Mouse (Mus musculus) kidney, embryonic 16.5 days (tissue): ENCODE measurements around the gene Gm20388. TPM values are rescaled to one million over a fixed set of nuclear protein-coding genes. Genes with fewer than 3 reads are reported as not detected.

Source experiments
- ATAC-seq: fragments of 200-750 bp; cut with Nextera tagmentation; 2 replicates; pipeline ENCODE4 v1.8.0; 2017; ENCODE audit warnings: moderate TSS enrichment; ENCODE audit not compliant: low FRiP score, low TSS enrichment
- H3K27ac ChIP-seq: fragments of 300-500 bp; sonication (generic); 2 replicates; pipeline ENCODE4 v1.5.1; 2014; ENCODE audit warnings: low read length
- H3K27me3 ChIP-seq: fragments of 300-500 bp; sonication (generic); 2 replicates; pipeline ENCODE4 v1.6.1; 2014; ENCODE audit warnings: low read length, control low read depth, mixed read lengths; ENCODE audit not compliant: insufficient read depth
- H3K36me3 ChIP-seq: fragments of 300-500 bp; sonication (generic); 2 replicates; pipeline ENCODE4 v1.6.1; 2014; ENCODE audit warnings: low read length, control low read depth, mixed read lengths; ENCODE audit not compliant: insufficient read depth
- H3K4me1 ChIP-seq: fragments of 300-500 bp; sonication (generic); 2 replicates; pipeline ENCODE4 v1.6.1; 2014; ENCODE audit warnings: low read length, control low read depth, mixed read lengths; ENCODE audit not compliant: insufficient read depth
- H3K4me2 ChIP-seq: fragments of 300-500 bp; sonication (generic); replicated peaks from 2 replicates; pipeline ENCODE4 v1.6.1; 2014; ENCODE audit warnings: low read depth, low read length
- H3K4me3 ChIP-seq: fragments of 300-500 bp; sonication (generic); 2 replicates; pipeline ENCODE4 v1.5.1; 2014; ENCODE audit warnings: mild to moderate bottlenecking, low read length
- H3K9ac ChIP-seq: fragments of 300-500 bp; sonication (generic); replicated peaks from 2 replicates; pipeline ENCODE4 v1.6.1; 2014; ENCODE audit warnings: low read length
- H3K9me3 ChIP-seq: fragments of 300-500 bp; sonication (generic); 2 replicates; pipeline ENCODE4 v1.6.1; 2016; ENCODE audit warnings: low read length, control low read depth
- WGBS: fragments of 180-500 bp; shearing (Covaris S2); extraction: QIAGEN DNeasy Blood & Tissue Kit; methylation state at CpG from one replicate; pipeline ENCODE4 v1.1.7; 2014; 5-methylcytosine and 5-hydroxymethylcytosine counted together
- polyA plus RNA-seq: library from polyadenylated mRNA; unstranded; fragments of >200 nt; fragmentation: Nextera tagmentation; extraction: Ambion mirVana; gene quantifications from 2 replicates; pipeline ENCODE4 v1.2.1, GENCODE M21; 2015

Gm20388 gene
- polyA plus RNA-seq, 1 experiment from 2014 or later = 7.7 TPM

- ATAC-seq = peak; percentile 55
- 50% methylated on average over 8 of the region's 8 CpGs for WGBS
- H3K36me3 ChIP-seq = no peaks in the 10 kb centered on the region
These were observed 1253.4 kb downstream of the Gm20388 start for GRCm38 (mm10) chr8:121164017-121164469.

GRCm38 (mm10) chr8:121168033-121168432 is 1257.4 kb downstream of the Gm20388 start:
- H3K36me3 ChIP-seq = no peaks in the 10 kb centered on the region
- ATAC-seq = no peak
- H3K4me3 ChIP-seq = no peak overlapping the region
- 76% methylated on average over 5 of the region's 5 CpGs for WGBS
- no peak overlapping the region for H3K9ac ChIP-seq
- no peak overlapping the region for H3K4me2 ChIP-seq
- H3K27ac ChIP-seq = no peak overlapping the region
- no peaks in the 10 kb centered on the region for H3K27me3 ChIP-seq
- H3K4me1 ChIP-seq = peaks cover 53% of the 10 kb centered on the region
- H3K9me3 ChIP-seq = no peaks in the 10 kb centered on the region

More at GRCm38 (mm10) chr8:121164017-121164469, 1253.4 kb downstream of the Gm20388 start:
- Histone ChIP-seq H3K4me1 (peaks cover 44% of the 10 kb centered on the region), H3K9me3 (no peaks in the 10 kb centered on the region), H3K4me3 (no peak overlapping the region), H3K27me3 (no peaks in the 10 kb centered on the region), H3K9ac (no peak overlapping the region), H3K27ac (peak overlapping the region; percentile 36; the same call in 1 of the 2 replicates), H3K4me2 (no peak overlapping the region)

GRCm38 (mm10) chr8:121170116-121170515 is 1259.5 kb downstream of the Gm20388 start:
- Histone ChIP-seq H3K27ac (peak overlapping the region; percentile 30; the same call in 1 of the 2 replicates), H3K9me3 (no peaks in the 10 kb centered on the region), H3K4me2 (0 out of 2 replicates have a peak overlapping the region, but pooled peaks have one; percentile 19), H3K4me3 (no peak overlapping the region), H3K36me3 (no peaks in the 10 kb centered on the region), H3K4me1 (peaks cover 44% of the 10 kb centered on the region), H3K9ac (peak overlapping the region; percentile 44), H3K27me3 (no peaks in the 10 kb centered on the region)
- ATAC-seq = no peak
- WGBS = 23% methylated on average over 7 of the region's 7 CpGs

DNA sequence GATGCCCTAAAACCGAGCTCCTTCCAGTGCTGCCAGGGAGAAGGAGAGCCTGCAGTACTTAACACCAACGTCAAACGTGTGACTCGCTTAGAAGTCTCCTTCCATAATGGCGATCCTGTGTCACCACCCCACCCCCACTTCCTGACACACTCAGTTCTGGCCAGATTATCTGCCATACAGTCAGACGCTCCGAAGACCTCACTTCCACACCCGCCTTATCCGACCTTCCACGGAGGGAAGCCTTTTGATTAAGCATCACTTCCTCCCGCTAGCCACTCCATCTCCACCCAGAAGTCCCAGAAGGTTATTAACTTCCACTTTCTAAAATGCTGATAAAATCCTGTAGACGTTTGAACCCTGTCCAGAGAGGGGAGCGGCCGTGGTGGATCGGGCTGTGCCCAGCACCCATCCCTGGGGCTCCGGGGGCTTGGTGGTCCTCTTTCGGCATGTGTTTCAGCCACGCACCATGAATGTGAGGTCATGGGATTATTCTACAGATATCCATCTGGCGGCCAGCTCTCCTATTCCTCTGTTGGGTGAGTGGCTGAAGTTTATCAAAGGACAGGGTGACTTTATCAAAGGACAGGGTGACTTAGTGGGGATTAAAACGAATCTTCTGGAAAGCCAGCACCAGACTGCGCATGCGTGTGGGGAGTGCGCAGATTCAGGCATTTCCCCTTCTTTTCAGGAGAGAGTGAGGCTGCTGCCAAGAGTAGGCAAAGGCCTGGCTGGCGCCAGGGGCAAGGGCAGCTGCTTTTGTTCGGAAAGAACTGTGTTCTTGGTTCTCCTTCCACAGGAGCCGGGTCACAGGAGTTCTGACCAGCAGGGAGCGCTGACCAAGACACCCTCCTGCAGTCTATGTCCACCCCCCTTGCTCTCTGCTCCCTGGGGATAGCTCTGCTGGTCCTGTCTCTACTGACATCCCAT is 1260.2 kb downstream of the Gm20388 start:
- H3K4me2 ChIP-seq = no peak overlapping the region
- ATAC-seq = no peak

DNA sequence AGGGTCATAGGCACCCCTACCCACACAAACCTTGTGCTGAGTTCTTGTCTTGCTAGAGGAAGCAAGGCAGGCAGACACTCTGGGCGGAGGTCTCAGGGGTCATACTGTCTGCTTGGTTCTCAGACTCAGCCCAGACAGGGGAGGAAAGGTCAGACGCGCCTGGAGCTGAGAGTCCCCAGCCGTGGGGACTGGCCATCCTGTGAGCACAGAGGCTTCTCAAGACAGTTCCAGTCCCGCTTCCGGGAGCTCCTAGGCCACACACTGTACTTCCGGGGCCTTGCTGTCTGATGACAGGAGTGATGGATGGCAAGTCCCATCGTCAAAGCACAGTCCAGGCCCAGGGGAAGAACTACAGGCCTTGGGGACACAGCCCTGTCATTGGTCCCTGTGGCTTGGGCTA is 1261.9 kb downstream of the Gm20388 start:
- Histone ChIP-seq H3K27ac (no peak overlapping the region; the same call in 1 of the 2 replicates), H3K9ac (no peak overlapping the region), H3K36me3 (no peaks in the 10 kb centered on the region), H3K4me1 (peaks cover 61% of the 10 kb centered on the region), H3K9me3 (no peaks in the 10 kb centered on the region), H3K27me3 (no peaks in the 10 kb centered on the region), H3K4me2 (no peak overlapping the region), H3K4me3 (no peak overlapping the region)
- ATAC-seq = no peak
- 57% methylated on average over 8 of the region's 8 CpGs for WGBS

More for the DNA sequence above, 1260.2 kb downstream of the Gm20388 start:
- Histone ChIP-seq H3K9ac (peak overlapping the region; percentile 44; the same call in 1 of the 2 replicates), H3K9me3 (no peaks in the 10 kb centered on the region), H3K4me1 (peaks cover 51% of the 10 kb centered on the region), H3K4me3 (no peak overlapping the region), H3K27ac (peak overlapping the region; percentile 30; the same call in 1 of the 2 replicates), H3K27me3 (no peaks in the 10 kb centered on the region), H3K36me3 (no peaks in the 10 kb centered on the region)
- WGBS = 50% methylated on average over 27 of the region's 27 CpGs

DNA sequence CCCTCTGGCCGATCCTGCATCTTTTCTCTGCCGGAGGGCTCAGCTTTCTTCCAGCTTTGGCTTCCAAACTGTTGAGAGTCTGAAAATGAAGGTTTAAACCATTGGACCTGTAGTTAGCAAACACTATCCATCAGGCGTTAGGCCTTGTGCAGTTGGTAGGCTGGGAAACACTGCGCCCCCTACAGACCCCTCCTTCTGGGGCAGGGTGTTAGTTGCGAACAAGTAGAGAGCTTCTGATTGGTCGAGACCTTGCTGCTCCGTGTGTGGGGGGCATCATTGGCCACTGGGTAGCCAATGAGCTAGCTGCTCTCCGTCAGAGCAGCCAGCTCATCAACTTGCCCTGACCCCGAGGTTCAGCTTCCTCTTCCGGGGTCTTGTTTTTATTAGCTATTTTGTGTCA is 1263.5 kb downstream of the Gm20388 start:
- Histone ChIP-seq H3K9me3 (no peaks in the 10 kb centered on the region), H3K27me3 (no peaks in the 10 kb centered on the region), H3K9ac (no peak overlapping the region), H3K4me2 (no peak overlapping the region; the same call in 1 of the 2 replicates), H3K27ac (peak overlapping the region; percentile 85; the same call in 1 of the 2 replicates), H3K36me3 (no peaks in the 10 kb centered on the region), H3K4me3 (no peak overlapping the region), H3K4me1 (peaks cover 53% of the 10 kb centered on the region)
- WGBS = 63% methylated on average over 10 of the region's 10 CpGs
- ATAC-seq = no peak; the same call in 1 of the 2 replicates

GRCm38 (mm10) chr8:121174721-121175539 is 1264.3 kb downstream of the Gm20388 start:
- H3K36me3 ChIP-seq = no peaks in the 10 kb centered on the region
- H3K4me2 ChIP-seq = peak overlapping the region; percentile 26; the same call in 1 of the 2 replicates
- H3K4me3 ChIP-seq = no peak overlapping the region
- H3K9me3 ChIP-seq = no peaks in the 10 kb centered on the region
- WGBS = 27% methylated on average over 29 of the region's 30 CpGs
- no peak for ATAC-seq
- no peaks in the 10 kb centered on the region for H3K27me3 ChIP-seq
- H3K4me1 ChIP-seq = peaks cover 51% of the 10 kb centered on the region
- peak overlapping the region; percentile 11; the same call in 1 of the 2 replicates for H3K9ac ChIP-seq
- peak overlapping the region; percentile 85 for H3K27ac ChIP-seq

GRCm38 (mm10) chr8:121175540-121176090 is 1265.0 kb downstream of the Gm20388 start:
- peak overlapping the region; percentile 26; the same call in 1 of the 2 replicates for H3K4me2 ChIP-seq
- peak overlapping the region; percentile 85 for H3K27ac ChIP-seq
- H3K4me1 ChIP-seq = peaks cover 48% of the 10 kb centered on the region
- no peaks in the 10 kb centered on the region for H3K9me3 ChIP-seq
- 53% methylated on average over 8 of the region's 8 CpGs for WGBS
- no peaks in the 10 kb centered on the region for H3K36me3 ChIP-seq
- no peak overlapping the region for H3K4me3 ChIP-seq
- H3K27me3 ChIP-seq = no peaks in the 10 kb centered on the region
- ATAC-seq = peak; percentile 47; the same call in 1 of the 2 replicates
- 0 out of 2 replicates have a peak overlapping the region, but pooled peaks have one; percentile 11 for H3K9ac ChIP-seq

DNA sequence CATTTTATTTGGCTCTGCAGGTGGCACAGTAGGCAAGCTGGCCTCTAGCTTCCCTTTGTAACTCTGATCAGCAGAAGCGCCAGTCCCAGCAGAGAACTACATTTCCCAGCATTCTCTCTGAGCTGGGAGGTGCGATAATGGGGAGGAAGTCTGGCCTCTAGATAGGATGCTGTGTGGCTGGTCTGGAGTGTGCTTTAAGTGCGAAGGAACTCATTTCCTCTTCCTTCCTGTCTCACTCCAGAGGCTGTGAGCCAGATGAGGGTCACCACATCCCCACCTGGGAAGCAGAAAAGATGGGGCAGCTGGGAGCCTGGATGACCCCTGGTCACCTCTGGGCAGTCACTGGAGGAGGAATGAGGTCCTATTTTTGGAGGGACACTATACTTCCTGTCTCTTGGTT is 1265.7 kb downstream of the Gm20388 start:
- peaks cover 49% of the 10 kb centered on the region for H3K4me1 ChIP-seq
- H3K4me2 ChIP-seq = no peak overlapping the region
- H3K27me3 ChIP-seq = no peaks in the 10 kb centered on the region
- no peaks in the 10 kb centered on the region for H3K9me3 ChIP-seq
- ATAC-seq = 0 out of 2 replicates have a peak, but pooled peaks have one; percentile 18
- H3K27ac ChIP-seq = peak overlapping the region; percentile 85
- H3K36me3 ChIP-seq = no peaks in the 10 kb centered on the region
- no peak overlapping the region for H3K4me3 ChIP-seq
- H3K9ac ChIP-seq = no peak overlapping the region
- WGBS = 38% methylated on average over 3 of the region's 3 CpGs
